Mouse (Mus musculus) MEL (cell line): Measurements from ENCODE around the gene Bhlhe41. TPM values are rescaled to one million over a fixed set of nuclear protein-coding genes. Genes with fewer than 3 reads are reported as not detected.

Experiments used
- DNase-seq: peaks from one replicate; pipeline ENCODE4 v3.0.0; 2011; ENCODE audit warnings: low read depth, low spot score
- H3K27ac ChIP-seq: 2 replicates; pipeline ENCODE4 v1.5.1; 2012; ENCODE audit warnings: low read depth, mild to moderate bottlenecking, control low read depth, low read length, moderate library complexity; ENCODE audit not compliant: control insufficient read depth
- H3K27me3 ChIP-seq, 2 experiments: fragments of 150-350 bp in 1 of 2; sonication (generic) in 1 of 2; 2 replicates each; pipeline ENCODE4 v1.6.1; 2012; ENCODE audit warnings: low read length in 2 of 2, mild to moderate bottlenecking in 2 of 2, improper control_type of control experiment in 1 of 2, moderate library complexity in 1 of 2; ENCODE audit not compliant: insufficient read depth in 2 of 2, control insufficient read depth in 1 of 2
- H3K36me3 ChIP-seq, 2 experiments: 2 replicates each; pipeline ENCODE4 v1.6.1; 2012 to 2014; ENCODE audit warnings: low read length in 2 of 2, improper control_type of control experiment in 1 of 2, inconsistent platforms in 1 of 2, mild to moderate bottlenecking in 1 of 2; ENCODE audit not compliant: insufficient read depth in 2 of 2, control insufficient read depth in 1 of 2
- H3K4me1 ChIP-seq, 2 experiments: fragments of 150-350 bp in 1 of 2; sonication (generic) in 1 of 2; 2 replicates each; pipeline ENCODE4 v1.6.1; 2012; ENCODE audit warnings: low read length in 2 of 2, improper control_type of control experiment in 1 of 2, mild to moderate bottlenecking in 1 of 2; ENCODE audit not compliant: insufficient read depth in 2 of 2, control insufficient read depth in 1 of 2
- H3K4me3 ChIP-seq, 2 experiments: fragments of 150-350 bp in 1 of 2; sonication (generic) in 1 of 2; 2 replicates each; pipeline ENCODE4 v1.5.1; 2012; ENCODE audit warnings: low read depth in 2 of 2, low read length in 2 of 2, mild to moderate bottlenecking in 2 of 2, moderate library complexity in 2 of 2, control low read depth in 1 of 2, improper control_type of control experiment in 1 of 2; ENCODE audit not compliant: control insufficient read depth in 1 of 2, insufficient read depth in 1 of 2
- H3K79me2 ChIP-seq: 2 replicates; pipeline ENCODE4 v1.6.1; 2012; ENCODE audit warnings: mild to moderate bottlenecking, low read length, moderate library complexity; ENCODE audit not compliant: control insufficient read depth, poor library complexity, insufficient read depth
- H3K9ac ChIP-seq: 2 replicates; pipeline ENCODE4 v1.6.1; 2012; ENCODE audit warnings: low read depth, mild to moderate bottlenecking, control low read depth, low read length, moderate library complexity; ENCODE audit not compliant: control insufficient read depth, poor library complexity, severe bottlenecking
- H3K9me3 ChIP-seq: fragments of 150-350 bp; sonication (generic); replicated peaks from 2 replicates; pipeline ENCODE4 v1.6.1; 2012; ENCODE audit warnings: mild to moderate bottlenecking, low read length, improper control_type of control experiment, moderate library complexity; ENCODE audit not compliant: insufficient read depth
- CHD1 ChIP-seq: IDR thresholded peaks from 2 replicates; pipeline ENCODE4 v1.6.1; 2012; ENCODE audit warnings: low read depth, mild to moderate bottlenecking, inconsistent platforms, low read length, improper control_type of control experiment
- E2F4 ChIP-seq: IDR thresholded peaks from 2 replicates; pipeline ENCODE4 v1.6.1; 2011; ENCODE audit warnings: low read depth, low read length, improper control_type of control experiment, borderline replicate concordance
- ELF1 ChIP-seq: IDR thresholded peaks from 2 replicates; pipeline ENCODE4 v1.6.1; 2014; ENCODE audit warnings: low read depth, mild to moderate bottlenecking, inconsistent platforms, low read length, improper control_type of control experiment, moderate library complexity
- ETS1 ChIP-seq: IDR thresholded peaks from 2 replicates; pipeline ENCODE4 v1.6.1; 2012; ENCODE audit warnings: low read depth, mild to moderate bottlenecking, inconsistent platforms, low read length, improper control_type of control experiment, moderate library complexity
- GATA1 ChIP-seq: IDR thresholded peaks from 2 replicates; pipeline ENCODE4 v1.6.1; 2011; ENCODE audit warnings: low read depth, low read length, improper control_type of control experiment
- MAX ChIP-seq: IDR thresholded peaks from 2 replicates; pipeline ENCODE4 v1.6.1; 2011; ENCODE audit warnings: low read length, improper control_type of control experiment
- MAZ ChIP-seq: IDR thresholded peaks from 2 replicates; pipeline ENCODE4 v1.6.1; 2012; ENCODE audit warnings: low read depth, mild to moderate bottlenecking, inconsistent platforms, low read length, improper control_type of control experiment
- MXI1 ChIP-seq: IDR thresholded peaks from 2 replicates; pipeline ENCODE4 v1.6.1; 2011; ENCODE audit warnings: mild to moderate bottlenecking, low read depth, low read length, improper control_type of control experiment
- MYB ChIP-seq: IDR thresholded peaks from 2 replicates; pipeline ENCODE4 v1.6.1; 2011; ENCODE audit warnings: mild to moderate bottlenecking, low read depth, low read length, improper control_type of control experiment
- NRF1 ChIP-seq: IDR thresholded peaks from 2 replicates; pipeline ENCODE4 v1.6.1; 2014; ENCODE audit warnings: low read depth, mild to moderate bottlenecking, inconsistent platforms, low read length, improper control_type of control experiment, moderate library complexity; ENCODE audit not compliant: poor library complexity, insufficient read depth, severe bottlenecking
- POLR2AphosphoS2 ChIP-seq: IDR thresholded peaks from 2 replicates; pipeline ENCODE4 v1.6.1; 2011; ENCODE audit warnings: low read length, improper control_type of control experiment
- POLR2AphosphoS5 ChIP-seq: IDR thresholded peaks from 2 replicates; pipeline ENCODE4 v1.6.1; 2012; ENCODE audit warnings: low read depth, borderline replicate concordance, mild to moderate bottlenecking, inconsistent platforms, low read length, moderate library complexity, mixed read lengths
- RCOR1 ChIP-seq: IDR thresholded peaks from 2 replicates; pipeline ENCODE4 v1.6.1; 2012; ENCODE audit warnings: low read depth, mild to moderate bottlenecking, inconsistent platforms, low read length, improper control_type of control experiment
- UBTF ChIP-seq: IDR thresholded peaks from 2 replicates; pipeline ENCODE4 v1.6.1; 2012; ENCODE audit warnings: low read depth, mild to moderate bottlenecking, inconsistent platforms, low read length, improper control_type of control experiment, moderate library complexity, borderline replicate concordance; ENCODE audit not compliant: insufficient read depth
- ZC3H11A ChIP-seq: IDR thresholded peaks from 2 replicates; pipeline ENCODE4 v1.6.1; 2012; ENCODE audit warnings: low read depth, mild to moderate bottlenecking, inconsistent platforms, low read length, improper control_type of control experiment
- ZKSCAN1 ChIP-seq: IDR thresholded peaks from 2 replicates; pipeline ENCODE4 v1.6.1; 2012; ENCODE audit warnings: low read depth, mild to moderate bottlenecking, inconsistent platforms, low read length, improper control_type of control experiment, moderate library complexity
- ZMIZ1 ChIP-seq: IDR thresholded peaks from 2 replicates; pipeline ENCODE4 v1.6.1; 2012; ENCODE audit warnings: low read depth, mild to moderate bottlenecking, inconsistent platforms, low read length, improper control_type of control experiment, moderate library complexity
- polyA plus RNA-seq, 2 experiments: library from polyadenylated mRNA; stranded (reverse) in 1 of 2; unstranded in 1 of 2; fragments of >175 nt in 1 of 2; fragments of >200 nt in 1 of 2; gene quantifications; 2 replicates each; pipeline versions ENCODE4 v1.2.1 to v1.2.4; 2012; ENCODE audit warnings: low replicate concordance in 2 of 2, low read depth in 1 of 2; ENCODE audit not compliant: insufficient read length in 2 of 2, insufficient read depth in 1 of 2, missing spikeins in 1 of 2
- total RNA-seq: library from RNA; depleted of rRNA; stranded (reverse); fragments of 300-350 nt; gene quantifications from 2 replicates; pipeline ENCODE4 v1.2.3, GENCODE M21; 2012

The Bhlhe41 gene
- total and polyA plus RNA-seq, 3 experiments, result not detected

DNA sequence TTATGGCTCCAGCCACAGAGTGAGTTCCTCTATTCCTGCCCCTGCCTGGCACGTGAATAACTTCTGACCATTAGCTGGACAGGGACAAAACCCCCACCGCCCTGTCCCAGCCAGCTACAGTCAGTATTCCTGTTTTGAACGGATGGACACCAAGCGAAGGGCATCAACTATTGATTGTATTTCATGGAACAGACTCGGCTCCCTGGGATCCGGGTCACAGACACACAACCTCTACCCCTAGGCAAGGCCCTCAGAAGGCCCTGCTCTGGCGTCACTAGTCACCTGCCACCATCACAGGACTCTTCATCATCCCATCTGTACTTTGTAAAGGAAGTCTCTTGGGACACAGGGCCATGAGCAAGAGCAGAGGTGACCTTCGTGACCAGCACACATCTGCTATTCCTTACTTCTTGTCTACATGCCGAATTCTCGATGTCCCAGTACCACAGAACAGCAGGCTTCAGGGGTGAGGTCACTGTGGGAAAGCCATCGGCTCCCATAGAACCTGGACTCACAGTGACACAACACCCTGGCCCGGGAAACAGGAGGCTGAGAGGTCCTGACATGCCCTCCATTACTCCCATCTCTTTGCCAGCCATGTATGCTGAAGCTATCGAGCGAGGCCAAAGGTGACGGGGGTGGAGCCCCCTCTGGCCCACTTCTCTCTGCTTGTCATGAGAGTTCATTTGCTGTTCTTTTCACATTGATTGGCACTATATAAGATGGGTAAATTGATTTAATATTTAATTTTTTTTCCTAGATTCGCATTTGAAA is 36.1 kb downstream of the Bhlhe41 start:
- H3K9ac ChIP-seq, result no peak overlapping the region
- no peak overlapping the region for H3K27ac ChIP-seq
- no peak for DNase-seq
- H3K79me2 ChIP-seq, result no peaks in the 10 kb centered on the region
- no peak overlapping the region for H3K4me3 ChIP-seq
- peaks cover 0 to 4% of the 10 kb centered on the region in 2 experiments; a peak in 2 of 4 replicates for H3K36me3 ChIP-seq
- peaks cover 2 to 6% of the 10 kb centered on the region in 2 experiments; a peak in 2 of 4 replicates for H3K4me1 ChIP-seq
- no peak for TF ChIP-seq UBTF
- TF ChIP-seq ELF1, result no peak
- TF ChIP-seq MYB, result no peak
- no peak for TF ChIP-seq RCOR1
- TF ChIP-seq ETS1, result no peak
- TF ChIP-seq MXI1, result no peak
- TF ChIP-seq ZKSCAN1, result no peak
- TF ChIP-seq MAZ, result no peak
- no peak for TF ChIP-seq ZMIZ1
- no peak for TF ChIP-seq POLR2AphosphoS5
- TF ChIP-seq E2F4, result no peak
- TF ChIP-seq, all 39 proteins: peak for 0
- no peaks in the 10 kb centered on the region for H3K27me3 ChIP-seq
- H3K9me3 ChIP-seq, result no peaks in the 10 kb centered on the region

GRCm38 (mm10) chr6:145826305-145826704 is 39.1 kb downstream of the Bhlhe41 start:
- Histone ChIP-seq H3K9ac (no peak overlapping the region), H3K27me3 (no peaks in the 10 kb centered on the region), H3K9me3 (no peaks in the 10 kb centered on the region), H3K4me1 (peaks cover 2 to 6% of the 10 kb centered on the region in 2 experiments; a peak in 2 of 4 replicates), H3K4me3 (no peak overlapping the region), H3K27ac (no peak overlapping the region), H3K79me2 (no peaks in the 10 kb centered on the region), H3K36me3 (peaks cover 0 to 4% of the 10 kb centered on the region in 2 experiments; a peak in 2 of 4 replicates)
- TF ChIP-seq ETS1 (no peak), ZC3H11A (no peak), MAX (no peak), POLR2AphosphoS2 (no peak), RCOR1 (no peak), GATA1 (no peak), CHD1 (no peak), NRF1 (no peak)
- DNase-seq, result no peak
